Mouse (Mus musculus): ENCODE results near the gene 1700125H20Rik. TPM values are rescaled to one million over a fixed set of nuclear protein-coding genes. Genes with fewer than 3 reads are reported as not detected.

Gene 1700125H20Rik
- polyA plus RNA-seq (2012; rRNA removed) = 0.08 and 0.42 TPM in 2 replicates

DNA sequence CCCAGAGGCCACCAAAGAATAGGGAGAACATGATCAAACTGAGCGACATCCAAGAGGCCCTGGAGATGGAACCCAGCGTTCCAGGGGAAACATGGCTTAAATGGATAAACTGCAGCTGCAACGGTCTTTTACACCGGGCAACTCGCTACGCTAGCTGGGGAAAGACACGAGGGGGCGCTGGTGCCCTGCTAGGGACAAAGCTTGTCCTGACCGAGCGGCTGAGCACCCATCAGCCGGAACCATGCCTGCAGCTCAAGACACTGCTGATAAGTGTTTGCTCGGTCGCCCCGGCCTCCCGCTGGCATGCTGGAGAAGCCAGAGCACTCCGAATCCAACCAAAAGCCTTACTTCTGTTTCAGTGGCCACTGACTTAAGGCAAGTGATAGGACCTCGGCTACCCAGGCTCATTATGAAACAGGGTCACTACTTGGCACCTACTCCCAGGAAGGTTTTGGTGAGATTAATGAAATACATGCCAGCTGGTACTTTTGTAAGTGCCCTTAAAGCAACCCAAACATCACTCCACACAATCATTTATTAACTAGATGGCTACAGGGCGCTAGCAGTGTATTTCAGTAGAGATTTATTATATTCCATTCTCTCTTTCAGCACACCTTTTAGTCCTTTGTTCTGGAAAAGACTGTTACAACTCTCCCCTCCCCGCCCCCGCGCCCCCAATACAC is at the start of gene 1700125H20Rik:
Gene 1700125H20Rik (plus strand): TSS at position 347 of the 683 bp plus-strand sequence.

DNA sequence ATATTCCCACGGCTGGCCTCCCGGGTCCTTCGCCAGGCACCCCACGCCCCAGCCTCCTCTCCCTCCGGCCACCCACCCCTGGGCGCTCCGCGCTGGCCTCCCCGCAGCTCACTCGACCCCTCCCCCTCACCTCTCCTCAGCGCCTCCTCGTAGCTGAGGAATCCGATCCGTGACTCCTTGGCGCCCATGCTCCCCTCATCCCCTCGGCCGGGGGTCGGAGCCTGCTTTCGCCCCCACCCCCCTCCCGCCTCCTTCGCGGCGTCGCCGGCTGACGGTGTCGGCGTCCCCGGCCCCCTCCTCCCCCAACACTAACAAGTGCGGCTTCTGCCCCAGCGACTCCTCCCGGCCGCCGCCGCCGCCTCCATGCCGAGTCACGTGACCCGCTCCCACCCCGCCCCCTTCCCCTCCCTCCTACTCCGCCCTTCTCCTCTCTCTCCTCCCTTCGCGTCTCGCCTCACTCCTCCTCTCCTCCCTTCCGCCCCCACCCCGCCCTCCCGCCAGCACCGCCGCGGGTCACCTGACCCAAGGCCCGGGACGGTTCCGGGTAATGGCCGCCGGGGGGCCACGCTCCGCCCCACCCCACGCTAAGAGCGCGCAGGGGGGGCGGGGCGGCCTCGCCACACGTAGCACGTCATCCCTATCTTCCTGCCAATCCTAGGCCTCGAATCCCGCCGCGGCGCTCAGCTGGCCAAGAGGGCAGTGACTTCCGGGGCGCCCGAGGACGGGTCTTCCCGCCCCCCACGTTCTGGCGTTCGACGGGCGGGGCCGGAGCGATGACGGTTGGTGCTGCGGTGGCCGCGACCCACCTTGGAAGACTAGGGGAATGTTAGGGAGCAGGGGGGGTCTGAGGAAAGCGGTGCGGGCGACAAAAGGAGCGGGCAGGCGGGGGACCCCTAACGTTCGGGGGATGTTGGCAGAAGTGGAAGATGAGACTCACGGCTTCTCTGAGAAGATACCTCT is 30.3 kb upstream of the 1700125H20Rik start, which contains the start of gene Usp32:
Gene Usp32 (minus strand): TSS at position 581 of the 960 bp plus-strand sequence.

Other genes starting within 250 kb of the 1700125H20Rik start
- 1.8 and 2.1 TPM in 2 replicates for gene Car4, start 212.6 kb upstream of the 1700125H20Rik start, polyA plus RNA-seq (2012; rRNA removed)
- 18.9 and 21.1 TPM in 2 replicates for gene Usp32, start 30.2 kb upstream of the 1700125H20Rik start, polyA plus RNA-seq (2012; rRNA removed)
- 32.7 and 39.2 TPM in 2 replicates for gene Appbp2, start 64.7 kb downstream of the 1700125H20Rik start, polyA plus RNA-seq (2012; rRNA removed)
- 21.2 and 25.1 TPM in 2 replicates for gene Ppm1d, start 140.8 kb downstream of the 1700125H20Rik start, polyA plus RNA-seq (2012; rRNA removed)
- gene Bcas3, start 182.8 kb downstream of the 1700125H20Rik start, polyA plus RNA-seq (2012; rRNA removed) = 12.6 and 18.9 TPM in 2 replicates